17 mouse cellular contexts compared by ENCODE assay signal in genomic region chr3:52327146-52327545, GRCm38 (mm10).
"Had no signal": no experiment of that assay in that cellular context is flagged by ENCODE, and none has a peak within 500 bp of the region (broad histone marks: within the 10 kb centered on the region; RNA-seq: fewer than 3 reads in every experiment).

No protein-coding gene starts in this region.

- ATAC-seq: intestine, embryonic 16.5 days; liver, postnatal 0 days; lung, postnatal 0 days; midbrain, embryonic 13.5 days; midbrain, embryonic 16.5 days had no signal

- H3K9ac ChIP-seq: limb, embryonic 13.5 days; liver, embryonic 14.5 days; liver, postnatal 0 days; lung, embryonic 14.5 days; midbrain, embryonic 13.5 days had no signal

- H3K4me3 ChIP-seq: limb, embryonic 10.5 days; limb, embryonic 13.5 days; midbrain, embryonic 13.5 days had no signal

- H3K4me1 ChIP-seq: midbrain, embryonic 13.5 days had no signal

- H3K27me3 ChIP-seq: limb, embryonic 13.5 days; midbrain, embryonic 13.5 days had no signal

- H3K27ac ChIP-seq: limb, embryonic 10.5 days; limb, embryonic 13.5 days; liver, embryonic 14.5 days; macrophage; midbrain, embryonic 13.5 days had no signal

- H3K4me2 ChIP-seq: limb, embryonic 13.5 days; lung, embryonic 14.5 days; midbrain, embryonic 13.5 days had no signal

- DNase-seq: kidney, adult 18-20 months; kidney, adult 9 months; kidney, postnatal 14 days; kidney, postnatal 4 days; liver; liver, postnatal 0 days; lung, embryonic 14.5 days; thymus, adult 2 months; thymus, postnatal 14 days had no signal

- H3K36me3 ChIP-seq: limb, embryonic 10.5 days; limb, embryonic 13.5 days; midbrain, embryonic 13.5 days had no signal

- H3K9me3 ChIP-seq: limb, embryonic 10.5 days; limb, embryonic 13.5 days; midbrain, embryonic 13.5 days had no signal
